Mouse (Mus musculus) C2C12 (cell line): ENCODE results near the gene Chtop.

ENCODE experiments used
- CEBPB ChIP-seq: IDR thresholded peaks from one replicate; pipeline ENCODE4 v1.6.1; 2011; ENCODE audit warnings: low read depth, mild to moderate bottlenecking, control low read depth, moderate library complexity
- CTCF ChIP-seq: IDR thresholded peaks from one replicate; pipeline ENCODE4 v1.5.1; 2011; ENCODE audit not compliant: control insufficient read depth, insufficient read depth, insufficient read length
- FOSL1 ChIP-seq: IDR thresholded peaks from one replicate; pipeline ENCODE4 v1.8.0; 2011; ENCODE audit warnings: mild to moderate bottlenecking, low read length; ENCODE audit not compliant: poor library complexity, insufficient read depth, severe bottlenecking
- MAX ChIP-seq: IDR thresholded peaks from one replicate; pipeline ENCODE4 v1.6.1; 2011; ENCODE audit warnings: mild to moderate bottlenecking, control low read depth
- MYOD1 ChIP-seq: IDR thresholded peaks from one replicate; pipeline ENCODE4 v1.6.1; 2011; ENCODE audit warnings: low read depth; ENCODE audit not compliant: control insufficient read depth, insufficient read length
- MYOG ChIP-seq: IDR thresholded peaks from one replicate; pipeline ENCODE4 v1.6.1; 2011; ENCODE audit not compliant: control insufficient read depth, insufficient read length; ENCODE audit errors: extremely low read depth
- USF1 ChIP-seq: IDR thresholded peaks from one replicate; pipeline ENCODE4 v1.6.1; 2011; ENCODE audit warnings: low read depth, mild to moderate bottlenecking, control low read depth, moderate library complexity

DNA sequence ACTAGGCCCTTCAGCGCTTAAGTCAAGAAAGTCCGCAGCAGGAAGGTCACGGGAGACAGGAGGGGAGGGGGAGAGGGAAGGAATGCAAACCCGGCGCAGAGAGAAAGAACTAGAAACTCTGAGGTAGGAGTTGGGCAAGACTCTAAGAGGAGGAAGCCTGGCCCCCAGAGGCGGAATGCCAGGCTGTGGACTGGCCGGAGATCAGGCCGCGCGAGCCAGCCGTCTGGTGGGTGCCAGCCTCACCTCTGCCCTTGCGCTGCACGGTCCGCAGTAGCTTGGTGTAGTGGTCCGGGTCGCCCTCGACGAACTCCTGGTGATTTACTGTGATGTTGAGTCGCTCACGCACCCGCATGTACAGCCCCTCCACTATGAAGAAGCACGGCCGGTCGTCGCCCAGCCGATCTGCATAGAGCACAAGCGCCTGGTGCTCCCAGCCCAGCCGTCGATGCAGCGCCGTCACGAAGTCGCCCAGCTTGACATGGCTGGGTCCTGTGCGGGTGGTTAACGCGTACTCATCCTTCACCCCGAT lies 44.7 kb downstream of the Chtop start:
- TF ChIP-seq MAX: no peak
- TF ChIP-seq CTCF: no peak
- no peak for TF ChIP-seq CEBPB
- no peak for TF ChIP-seq USF1
- no peak for TF ChIP-seq MYOD1
- TF ChIP-seq MYOG: no peak
- no peak for TF ChIP-seq FOSL1
